Mouse (Mus musculus): ENCODE measurements around the gene Xkr7. TPM values are rescaled to one million over a fixed set of nuclear protein-coding genes. Genes with fewer than 3 reads are reported as not detected.
A peak's percentile ranks its signal among the peaks of the same experiment; 100 is the strongest.

The Xkr7 gene
- total and polyA plus RNA-seq, 2 experiments from 2014 or later, result 0.76 to 21.9 TPM

- Histone ChIP-seq H3K27ac (ENCODE audit: low read depth, low read length) (no peak overlapping the region), H3K9me3 (ENCODE audit: low read length) (no peaks in the 10 kb centered on the region), H3K4me3 (ENCODE audit: low read depth, low read length) (no peak overlapping the region), H3K36me3 (ENCODE audit: insufficient read depth) (peaks cover 42% of the 10 kb centered on the region), H3K9ac (no peak overlapping the region), H3K4me2 (ENCODE audit: low read depth) (no peak overlapping the region), H3K27me3 (ENCODE audit: insufficient read depth, low read length) (no peaks in the 10 kb centered on the region), H3K4me1 (ENCODE audit: insufficient read depth) (no peaks in the 10 kb centered on the region)
- ATAC-seq, result no peak
- DNase-seq, result no peak
- TF ChIP-seq CTCF (IDR thresholded peaks at IDR 0.05; ENCODE audit: low read depth), result no peak
- 88% methylated on average over 3 of the region's 3 CpGs for WGBS
Measured at GRCm38 (mm10) chr2:153005981-153006380, 25.7 kb upstream of the Xkr7 start.

- H3K9me3 ChIP-seq (ENCODE audit: low read length), result no peaks in the 10 kb centered on the region
- H3K4me1 ChIP-seq (ENCODE audit: insufficient read depth), result peaks cover 5% of the 10 kb centered on the region; the same call in 1 of the 2 replicates
- no peak overlapping the region for H3K9ac ChIP-seq
- no peak for TF ChIP-seq CTCF (IDR thresholded peaks at IDR 0.05; ENCODE audit: low read depth)
- ATAC-seq (no peak), DNase-seq (no peak)
- no peak overlapping the region for H3K4me3 ChIP-seq (ENCODE audit: low read depth, low read length)
- H3K27ac ChIP-seq (ENCODE audit: low read depth, low read length), result no peak overlapping the region
- peaks cover 68% of the 10 kb centered on the region for H3K36me3 ChIP-seq (ENCODE audit: insufficient read depth)
- WGBS, result 88% methylated on average over 12 of the region's 12 CpGs
- no peak overlapping the region for H3K4me2 ChIP-seq (ENCODE audit: low read depth)
- no peaks in the 10 kb centered on the region for H3K27me3 ChIP-seq (ENCODE audit: insufficient read depth, low read length)
Measured at GRCm38 (mm10) chr2:153009192-153009973, 22.3 kb upstream of the Xkr7 start.

GRCm38 (mm10) chr2:153013724-153014515 lies 17.7 kb upstream of the Xkr7 start:
- Histone ChIP-seq H3K27me3 (ENCODE audit: insufficient read depth, low read length) (no peaks in the 10 kb centered on the region), H3K9me3 (ENCODE audit: low read length) (no peaks in the 10 kb centered on the region), H3K9ac (peak overlapping the region; percentile 67), H3K27ac (ENCODE audit: low read depth, low read length) (no peak overlapping the region), H3K4me3 (ENCODE audit: low read depth, low read length) (peak overlapping the region; percentile 60), H3K4me1 (ENCODE audit: insufficient read depth) (peaks cover 7% of the 10 kb centered on the region; the same call in 1 of the 2 replicates), H3K4me2 (ENCODE audit: low read depth) (peak overlapping the region; percentile 93), H3K36me3 (ENCODE audit: insufficient read depth) (peaks cover 44% of the 10 kb centered on the region)
- WGBS, result 93% methylated on average over 11 of the region's 11 CpGs
- TF ChIP-seq CTCF (IDR thresholded peaks at IDR 0.05; ENCODE audit: low read depth), result no peak
- ATAC-seq (no peak), DNase-seq (no peak)

GRCm38 (mm10) chr2:153014758-153015593 lies 16.7 kb upstream of the Xkr7 start, which contains the start of gene Pdrg1:
Gene Pdrg1, minus strand, starts transcription at chr2:153015427.
- peak; percentile 97 for TF ChIP-seq CTCF (IDR thresholded peaks at IDR 0.05; ENCODE audit: low read depth)
- H3K9me3 ChIP-seq (ENCODE audit: low read length), result no peaks in the 10 kb centered on the region
- H3K4me1 ChIP-seq (ENCODE audit: insufficient read depth), result peaks cover 7% of the 10 kb centered on the region; the same call in 1 of the 2 replicates
- H3K36me3 ChIP-seq (ENCODE audit: insufficient read depth), result peaks cover 34% of the 10 kb centered on the region
- WGBS, result 2% methylated on average over 54 of the region's 54 CpGs
- peak; percentile 95 for ATAC-seq
- peak; percentile 98 for DNase-seq
- peak within 1 kb of the TSS; percentile 67 for H3K9ac ChIP-seq
- H3K4me3 ChIP-seq (ENCODE audit: low read depth, low read length), result peak within 1 kb of the TSS; percentile 60
- H3K4me2 ChIP-seq (ENCODE audit: low read depth), result peak within 1 kb of the TSS; percentile 93
- H3K27ac ChIP-seq (ENCODE audit: low read depth, low read length), result peak within 1 kb of the TSS; percentile 54
- no peaks in the 10 kb centered on the region for H3K27me3 ChIP-seq (ENCODE audit: insufficient read depth, low read length)

GRCm38 (mm10) chr2:153015804-153016203 lies 15.8 kb upstream of the Xkr7 start:
- H3K9me3 ChIP-seq (ENCODE audit: low read length), result no peaks in the 10 kb centered on the region
- WGBS, result 15% methylated on average over 8 of the region's 8 CpGs
- DNase-seq, result no peak

GRCm38 (mm10) chr2:153016786-153017185 lies 14.9 kb upstream of the Xkr7 start:
- Histone ChIP-seq H3K27ac (ENCODE audit: low read depth, low read length) (no peak overlapping the region), H3K4me2 (ENCODE audit: low read depth) (no peak overlapping the region), H3K36me3 (ENCODE audit: insufficient read depth) (peaks cover 18% of the 10 kb centered on the region), H3K9me3 (ENCODE audit: low read length) (no peaks in the 10 kb centered on the region), H3K9ac (no peak overlapping the region; the same call in 1 of the 2 replicates), H3K4me3 (ENCODE audit: low read depth, low read length) (no peak overlapping the region), H3K4me1 (ENCODE audit: insufficient read depth) (peaks cover 7% of the 10 kb centered on the region; the same call in 1 of the 2 replicates), H3K27me3 (ENCODE audit: insufficient read depth, low read length) (no peaks in the 10 kb centered on the region)
- DNase-seq (no peak), ATAC-seq (no peak)
- WGBS, result 29% methylated on average over 5 of the region's 5 CpGs
- TF ChIP-seq CTCF (IDR thresholded peaks at IDR 0.05; ENCODE audit: low read depth), result no peak

More at GRCm38 (mm10) chr2:153015804-153016203, 15.8 kb upstream of the Xkr7 start:
- Histone ChIP-seq H3K4me3 (ENCODE audit: low read depth, low read length) (peak overlapping the region; percentile 60), H3K27me3 (ENCODE audit: insufficient read depth, low read length) (no peaks in the 10 kb centered on the region), H3K4me2 (ENCODE audit: low read depth) (peak overlapping the region; percentile 93), H3K4me1 (ENCODE audit: insufficient read depth) (peaks cover 7% of the 10 kb centered on the region; the same call in 1 of the 2 replicates), H3K27ac (ENCODE audit: low read depth, low read length) (peak overlapping the region; percentile 54), H3K36me3 (ENCODE audit: insufficient read depth) (peaks cover 27% of the 10 kb centered on the region), H3K9ac (0 out of 2 replicates have a peak overlapping the region, but pooled peaks have one; percentile 67)
- no peak for TF ChIP-seq CTCF (IDR thresholded peaks at IDR 0.05; ENCODE audit: low read depth)
- peak; percentile 30; the same call in 1 of the 2 replicates for ATAC-seq
